Mouse (Mus musculus) layer of hippocampus, postnatal 25 days (tissue): ENCODE results near the gene 9430015G10Rik. TPM values are rescaled to one million over a fixed set of nuclear protein-coding genes. Genes with fewer than 3 reads are reported as not detected.

ENCODE experiments used
- DNase-seq, 2 experiments: peaks; one replicate each; pipeline ENCODE4 v3.0.0; 2022; ENCODE audit warnings: mixed read lengths in 2 of 2, low spot score in 1 of 2; ENCODE audit errors: extremely low spot score in 1 of 2
- total RNA-seq, 2 experiments: library from RNA; stranded (reverse); gene quantifications; 2 replicates each; pipeline ENCODE4 v1.2.3; 2021

Gene 9430015G10Rik
- 10 to 100 TPM; 21.6 to 30.3 TPM for total RNA-seq

GRCm38 (mm10) chr4:156109570-156110331 is at the start of gene 9430015G10Rik:
9430015G10Rik (plus strand) TSS chr4:156109982.
- DNase-seq, result peak; percentile 90 to 96

- no peak for DNase-seq
Observed at GRCm38 (mm10) chr4:156063861-156064509, 45.8 kb upstream of the 9430015G10Rik start.

GRCm38 (mm10) chr4:156064510-156064897 is 45.3 kb upstream of the 9430015G10Rik start:
- DNase-seq, result no peak

- no peak for DNase-seq
Observed at GRCm38 (mm10) chr4:156065156-156065894, 44.5 kb upstream of the 9430015G10Rik start.

- DNase-seq, result no peak
Observed at GRCm38 (mm10) chr4:156067256-156067949, 42.4 kb upstream of the 9430015G10Rik start.

- DNase-seq, result no peak
Observed at GRCm38 (mm10) chr4:156069701-156070100, 40.1 kb upstream of the 9430015G10Rik start.

GRCm38 (mm10) chr4:156070276-156070675 is 39.5 kb upstream of the 9430015G10Rik start:
- DNase-seq, result no peak

GRCm38 (mm10) chr4:156070716-156071115 is 39.1 kb upstream of the 9430015G10Rik start:
- DNase-seq, result no peak

GRCm38 (mm10) chr4:156076911-156077382 is 32.8 kb upstream of the 9430015G10Rik start:
- DNase-seq, result no peak

- DNase-seq, result no peak
Observed at GRCm38 (mm10) chr4:156077499-156078301, 32.1 kb upstream of the 9430015G10Rik start.

- DNase-seq, result no peak
Observed at GRCm38 (mm10) chr4:156082621-156083234, 27.1 kb upstream of the 9430015G10Rik start.

- DNase-seq, result no peak
Observed at GRCm38 (mm10) chr4:156083348-156083747, 26.4 kb upstream of the 9430015G10Rik start.

- no peak for DNase-seq
Observed at GRCm38 (mm10) chr4:156084096-156084879, 25.5 kb upstream of the 9430015G10Rik start.

GRCm38 (mm10) chr4:156085256-156085655 is 24.5 kb upstream of the 9430015G10Rik start:
- no peak for DNase-seq

GRCm38 (mm10) chr4:156087398-156088087 is 22.2 kb upstream of the 9430015G10Rik start:
- no peak for DNase-seq

GRCm38 (mm10) chr4:156091236-156091635 is 18.5 kb upstream of the 9430015G10Rik start:
- DNase-seq, result no peak

GRCm38 (mm10) chr4:156092765-156093164 is 17.0 kb upstream of the 9430015G10Rik start:
- DNase-seq, result no peak

- no peak for DNase-seq
Observed at GRCm38 (mm10) chr4:156093758-156094157, 16.0 kb upstream of the 9430015G10Rik start.
